Mouse (Mus musculus): Measurements from ENCODE around the gene Gm10392.

Gm10392 gene

DNA sequence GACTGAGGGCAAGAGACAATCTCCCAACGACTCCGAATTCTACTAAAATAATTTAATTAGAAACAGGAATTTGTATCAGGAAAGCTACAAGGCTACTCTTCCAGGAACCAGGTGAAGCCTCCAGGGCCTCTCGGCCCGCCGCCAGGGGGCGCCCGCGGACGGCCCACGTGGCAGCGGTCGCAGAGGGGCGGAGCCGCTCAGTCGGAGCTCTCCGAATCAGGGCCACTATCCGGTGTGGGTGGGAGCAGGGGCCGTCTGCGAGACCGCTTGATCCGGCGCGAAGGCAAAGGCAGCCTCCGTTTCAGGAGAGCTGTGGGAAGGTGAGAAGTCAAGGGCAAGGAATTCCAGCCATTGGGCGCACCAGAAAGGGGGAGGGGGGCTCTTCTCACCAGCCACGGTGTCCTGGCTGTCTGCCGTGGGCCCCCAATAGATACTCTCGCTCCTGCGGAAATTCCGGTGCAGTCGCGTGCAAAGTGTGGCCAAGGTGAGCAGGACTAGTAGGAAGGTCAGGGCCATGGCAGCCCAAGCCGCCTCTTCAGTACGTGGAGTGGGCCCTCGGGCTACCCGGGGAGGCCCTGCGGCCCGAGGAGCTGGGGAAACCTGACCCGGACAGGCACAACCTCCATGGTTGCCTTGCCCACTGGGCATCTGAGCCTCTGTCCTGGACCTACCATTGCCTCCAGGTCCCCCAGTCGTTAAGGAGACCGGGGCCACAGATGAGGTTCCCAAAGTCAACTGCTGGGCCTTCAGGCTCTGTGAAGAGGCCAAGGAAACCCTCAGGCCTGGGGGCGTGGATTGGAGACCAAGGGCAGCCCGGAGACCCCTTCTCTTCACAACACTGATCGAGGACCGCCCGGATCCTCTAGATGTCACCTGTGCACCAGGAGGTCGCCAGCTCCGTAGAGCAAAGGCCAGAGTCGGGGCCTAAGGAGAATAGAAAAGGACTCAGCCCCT, 10.7 kb downstream of the Gm10392 start:
- DNase-seq (ENCODE audit: low spot score): no peak

GRCm38 (mm10) chr11:77507426-77507825, 11.6 kb downstream of the Gm10392 start:
- no peak for DNase-seq (ENCODE audit: low spot score)

DNA sequence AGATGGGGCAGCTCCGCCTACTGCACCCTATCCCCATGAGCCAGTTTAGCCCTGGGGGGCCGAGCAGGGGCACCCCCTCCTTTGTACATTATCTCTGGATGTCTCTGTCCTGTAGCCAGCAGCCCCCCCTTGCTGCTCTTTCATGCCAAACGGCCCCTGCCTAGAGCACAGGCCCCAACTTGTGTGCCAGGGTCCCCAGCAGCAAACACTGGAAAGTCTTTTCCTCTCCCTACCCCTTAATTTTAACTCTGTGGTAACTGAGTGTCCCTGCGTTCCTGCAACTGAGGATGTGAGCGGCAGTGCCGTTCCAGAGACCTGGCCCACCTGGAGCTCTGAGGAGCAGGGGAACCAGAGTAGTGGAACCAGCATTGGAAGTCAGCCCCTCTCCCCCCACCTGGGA, 12.1 kb downstream of the Gm10392 start:
- no peak for DNase-seq (ENCODE audit: low spot score)

DNA sequence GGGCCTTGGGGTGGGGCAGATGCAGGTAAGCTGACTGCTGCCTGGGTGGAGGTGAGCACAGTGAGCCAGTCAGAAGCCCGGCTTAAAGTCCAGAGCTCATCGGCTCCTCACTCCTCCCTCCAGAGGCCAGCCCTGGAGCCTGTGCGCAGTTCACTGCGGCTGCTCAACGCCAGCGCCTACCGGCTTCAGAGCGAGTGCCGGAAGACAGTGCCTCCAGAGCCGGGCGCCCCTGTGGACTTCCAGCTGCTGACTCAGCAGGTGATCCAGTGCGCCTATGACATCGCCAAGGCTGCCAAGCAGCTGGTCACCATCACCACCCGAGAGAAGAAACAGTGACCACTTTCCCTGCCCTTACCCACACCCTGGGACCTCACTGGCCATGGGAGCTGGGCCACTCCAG, 12.7 kb downstream of the Gm10392 start:
- no peak for DNase-seq (ENCODE audit: low spot score)

DNA sequence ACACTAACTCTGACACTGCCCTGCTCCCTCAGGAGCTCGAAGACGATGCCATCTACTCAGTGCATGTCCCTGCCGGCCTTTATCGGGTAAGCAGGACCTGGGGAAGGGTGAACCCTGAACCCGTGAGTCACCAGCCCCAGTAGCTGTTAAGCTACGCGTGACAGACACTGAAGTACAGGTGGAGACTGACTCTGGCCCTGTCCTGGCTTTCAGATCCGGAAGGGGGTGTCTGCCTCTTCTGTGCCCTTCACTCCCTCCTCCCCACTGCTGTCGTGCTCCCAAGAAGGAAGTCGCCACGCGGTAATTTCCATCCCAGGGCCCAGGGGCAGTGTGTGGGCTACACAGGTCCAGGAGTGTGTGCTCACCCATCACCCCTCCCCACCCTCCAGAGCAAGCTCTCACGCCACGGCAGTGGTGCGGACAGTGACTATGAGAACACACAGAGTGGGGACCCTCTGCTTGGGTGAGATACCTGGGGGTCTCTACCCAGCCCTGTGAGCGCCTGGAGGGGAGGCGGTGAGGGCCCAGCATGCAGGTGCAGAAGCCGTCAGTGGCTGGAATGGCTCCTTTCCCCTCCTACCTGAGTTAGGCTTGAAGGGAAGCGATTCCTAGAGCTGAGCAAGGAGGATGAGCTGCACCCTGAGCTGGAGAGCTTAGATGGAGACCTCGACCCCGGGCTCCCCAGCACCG, 13.6 kb downstream of the Gm10392 start:
- no peak for DNase-seq (ENCODE audit: low spot score)

DNA sequence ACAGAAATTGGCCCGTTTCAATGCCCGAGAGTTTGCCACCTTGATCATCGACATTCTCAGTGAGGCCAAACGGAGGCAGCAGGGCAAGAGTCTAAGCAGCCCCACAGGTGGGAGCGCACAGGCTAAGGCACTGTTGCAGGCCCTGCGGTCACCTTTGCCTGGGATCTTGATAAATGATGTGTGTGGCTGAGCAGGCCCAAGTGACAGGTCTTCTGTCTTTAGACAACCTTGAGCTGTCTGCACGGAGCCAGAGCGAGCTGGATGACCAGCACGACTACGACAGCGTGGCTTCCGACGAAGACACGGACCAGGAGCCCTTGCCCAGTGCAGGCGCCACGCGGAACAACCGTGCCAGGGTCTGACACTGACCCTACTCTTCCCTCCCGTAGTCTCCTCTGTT, 14.6 kb downstream of the Gm10392 start:
- no peak for DNase-seq (ENCODE audit: low spot score)

DNA sequence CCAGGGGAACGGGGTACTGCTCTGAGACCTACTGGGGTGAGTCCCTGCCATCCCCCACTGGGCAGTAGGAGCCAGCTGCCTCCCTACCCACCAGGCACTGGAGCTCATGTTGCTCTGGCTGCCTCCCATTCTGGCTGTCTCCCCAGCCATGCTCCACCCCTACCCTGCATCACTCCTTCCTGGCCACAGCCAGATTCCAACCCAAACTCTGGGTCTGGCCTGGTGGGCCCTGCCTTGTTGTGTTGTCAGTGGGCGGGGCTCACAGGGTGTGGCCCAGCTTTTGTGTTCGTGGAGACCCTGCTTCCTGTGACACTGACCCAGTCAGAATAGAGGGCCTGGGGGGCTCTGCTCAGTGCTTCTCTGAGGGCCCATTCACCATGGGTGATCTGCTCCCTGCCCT, 15.5 kb downstream of the Gm10392 start:
- no peak for DNase-seq (ENCODE audit: low spot score)

- no peak for DNase-seq (ENCODE audit: low spot score)
These were observed 16.5 kb downstream of the Gm10392 start for GRCm38 (mm10) chr11:77502481-77502880.

DNA sequence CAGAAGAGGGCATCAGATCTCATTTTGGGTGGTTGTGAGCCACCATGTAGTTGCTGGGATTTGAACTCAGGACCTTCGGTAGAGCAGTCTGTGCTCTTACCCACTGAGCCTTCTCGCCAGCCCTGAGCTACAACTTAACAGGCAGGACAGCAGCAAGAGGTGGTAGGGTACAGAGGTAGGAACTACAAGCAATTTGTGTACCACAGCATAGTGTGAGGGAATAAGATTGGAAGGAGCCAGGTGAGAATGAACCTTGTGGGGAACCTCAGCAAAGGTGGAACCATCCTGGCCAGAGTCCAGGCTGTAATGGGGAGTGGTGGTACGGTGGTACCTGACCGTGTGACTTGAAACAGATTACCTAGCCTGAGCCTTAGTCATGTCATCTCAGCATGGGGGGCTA, 17.0 kb downstream of the Gm10392 start:
- no peak for DNase-seq (ENCODE audit: low spot score)

DNA sequence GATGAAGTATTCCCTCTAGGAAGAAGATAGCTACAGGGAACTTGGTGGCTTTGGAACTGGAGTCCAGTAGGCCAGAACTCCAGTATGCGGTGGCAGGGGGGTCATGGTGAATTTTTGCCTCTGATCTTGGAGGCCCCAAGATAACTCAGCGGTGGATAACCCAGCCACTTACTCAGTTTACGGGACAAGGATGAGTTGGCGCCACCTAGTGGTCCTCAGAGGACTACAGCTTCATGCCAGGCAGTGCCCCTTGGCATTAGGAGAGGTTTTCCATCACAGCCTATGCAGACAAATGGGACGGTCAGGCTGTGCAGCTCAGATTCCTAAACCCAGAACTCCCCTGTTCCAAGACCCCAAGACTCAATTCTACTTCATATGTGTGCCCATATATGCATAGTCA, 17.6 kb downstream of the Gm10392 start:
- DNase-seq (ENCODE audit: low spot score): no peak

DNA sequence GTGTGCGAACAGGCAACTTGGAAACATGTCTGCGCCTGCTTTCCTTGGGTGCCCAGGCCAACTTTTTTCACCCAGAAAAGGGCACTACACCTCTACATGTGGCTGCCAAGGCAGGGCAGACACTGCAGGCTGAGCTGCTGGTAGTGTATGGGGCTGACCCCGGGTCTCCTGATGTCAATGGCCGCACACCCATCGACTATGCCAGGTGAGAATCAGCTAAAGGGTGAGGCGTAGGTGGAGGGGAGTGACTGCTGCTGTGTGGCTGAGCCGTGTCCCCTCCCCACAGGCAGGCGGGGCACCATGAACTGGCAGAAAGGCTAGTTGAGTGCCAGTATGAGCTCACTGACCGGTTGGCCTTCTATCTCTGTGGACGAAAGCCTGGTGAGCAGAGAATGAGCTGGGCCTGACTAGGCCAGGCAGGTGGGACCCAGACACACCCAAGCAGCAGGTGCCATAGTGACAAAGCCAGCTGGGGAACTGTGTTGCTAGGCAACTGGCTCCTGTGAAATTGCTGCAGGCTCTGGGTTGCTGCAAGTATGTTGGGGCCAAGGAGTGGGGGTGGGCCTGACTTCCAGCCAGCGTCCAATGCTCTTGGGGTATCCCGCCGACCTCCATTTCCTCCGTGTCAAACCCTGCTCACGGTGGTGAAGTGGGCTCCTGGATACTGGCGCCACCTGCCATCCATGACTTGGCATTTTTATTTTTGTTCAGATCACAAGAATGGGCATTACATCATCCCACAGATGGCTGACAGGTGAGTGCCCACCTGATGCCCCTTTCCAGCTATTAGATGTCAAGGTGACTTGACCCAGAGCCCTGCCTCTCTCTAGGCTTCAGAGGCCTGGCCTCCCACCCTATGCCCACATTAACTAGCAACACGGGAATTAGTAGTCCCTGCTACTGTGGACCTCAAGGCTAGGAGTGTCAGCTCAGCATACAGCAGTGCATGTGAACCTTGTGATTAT, 18.4 kb downstream of the Gm10392 start:
- no peak for DNase-seq (ENCODE audit: low spot score)

DNA sequence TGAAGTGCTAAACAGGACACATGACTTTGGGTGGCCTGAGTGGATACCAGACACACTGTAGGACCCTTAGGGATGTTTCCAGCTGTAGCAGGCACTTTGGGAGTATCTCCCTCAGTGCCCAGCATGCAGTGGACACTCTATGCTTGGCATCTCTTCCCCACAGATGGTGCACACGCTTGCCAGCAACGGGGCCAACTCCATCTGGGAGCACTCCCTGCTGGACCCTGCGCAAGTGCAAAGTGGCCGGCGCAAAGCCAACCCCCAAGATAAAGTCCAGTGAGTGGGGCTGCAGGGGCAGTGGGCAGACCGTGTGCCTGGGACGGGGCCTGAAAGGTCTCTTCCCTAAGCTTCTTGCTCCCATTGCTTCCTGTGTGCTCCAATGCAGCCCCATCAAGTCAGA, 19.6 kb downstream of the Gm10392 start:
- no peak for DNase-seq (ENCODE audit: low spot score)

- DNase-seq (ENCODE audit: low spot score): no peak
These were observed 20.5 kb downstream of the Gm10392 start for GRCm38 (mm10) chr11:77498261-77499139.

GRCm38 (mm10) chr11:77497851-77498250, 21.1 kb downstream of the Gm10392 start:
- no peak for DNase-seq (ENCODE audit: low spot score)

GRCm38 (mm10) chr11:77497341-77497756, 21.6 kb downstream of the Gm10392 start:
- no peak for DNase-seq (ENCODE audit: low spot score)

GRCm38 (mm10) chr11:77495507-77495906, 23.5 kb downstream of the Gm10392 start:
- DNase-seq (ENCODE audit: low spot score): no peak

GRCm38 (mm10) chr11:77494782-77495181, 24.2 kb downstream of the Gm10392 start:
- no peak for DNase-seq (ENCODE audit: low spot score)

DNA sequence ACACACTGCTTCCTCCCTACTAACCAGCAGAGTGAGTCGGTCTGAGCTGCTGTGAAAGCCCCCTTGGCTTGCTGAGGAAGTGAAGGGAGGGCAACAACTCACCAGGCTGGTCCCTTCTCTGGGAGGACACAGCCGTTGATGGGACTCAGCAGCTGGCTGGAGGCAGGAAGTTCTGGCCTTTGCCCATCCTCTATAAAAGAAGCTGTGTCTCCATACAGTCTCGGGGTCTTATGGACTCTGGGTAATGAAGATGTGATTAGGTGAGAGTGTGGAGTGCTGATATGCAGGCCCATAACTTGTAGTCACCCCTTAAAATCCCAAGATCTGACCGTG, 24.7 kb downstream of the Gm10392 start:
- no peak for DNase-seq (ENCODE audit: low spot score)

- DNase-seq (ENCODE audit: low spot score): no peak
These were observed 25.3 kb downstream of the Gm10392 start, which contains the start of gene Git1 for GRCm38 (mm10) chr11:77493512-77494343. Gene Git1 (plus strand): TSS chr11:77493562.

DNA sequence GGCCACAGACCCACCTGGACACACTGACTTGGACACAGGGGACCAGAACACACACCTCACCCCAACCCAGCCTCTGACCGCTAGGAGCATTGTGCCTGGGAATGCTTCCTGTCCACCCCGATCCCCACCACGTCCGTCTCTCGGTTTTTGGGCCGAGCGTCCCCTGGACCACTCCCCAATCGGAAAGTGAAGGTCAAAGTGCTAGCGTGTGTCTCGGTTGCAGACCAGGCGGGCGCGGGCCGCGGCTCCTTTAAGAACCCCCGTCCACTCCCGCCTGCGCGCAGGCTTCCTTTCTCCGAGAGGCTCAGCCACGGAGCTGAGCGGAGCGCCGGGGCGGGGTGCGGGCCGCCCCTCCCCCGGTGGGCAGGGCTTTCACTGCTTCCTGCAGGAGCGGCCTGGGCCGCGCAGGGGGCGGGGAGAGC, 26.1 kb downstream of the Gm10392 start:
- peak; percentile 86 for DNase-seq (ENCODE audit: low spot score)

All from left cerebral cortex, adult 11 months (tissue).